7 mouse cellular contexts compared by ENCODE assay signal in the genomic region with DNA sequence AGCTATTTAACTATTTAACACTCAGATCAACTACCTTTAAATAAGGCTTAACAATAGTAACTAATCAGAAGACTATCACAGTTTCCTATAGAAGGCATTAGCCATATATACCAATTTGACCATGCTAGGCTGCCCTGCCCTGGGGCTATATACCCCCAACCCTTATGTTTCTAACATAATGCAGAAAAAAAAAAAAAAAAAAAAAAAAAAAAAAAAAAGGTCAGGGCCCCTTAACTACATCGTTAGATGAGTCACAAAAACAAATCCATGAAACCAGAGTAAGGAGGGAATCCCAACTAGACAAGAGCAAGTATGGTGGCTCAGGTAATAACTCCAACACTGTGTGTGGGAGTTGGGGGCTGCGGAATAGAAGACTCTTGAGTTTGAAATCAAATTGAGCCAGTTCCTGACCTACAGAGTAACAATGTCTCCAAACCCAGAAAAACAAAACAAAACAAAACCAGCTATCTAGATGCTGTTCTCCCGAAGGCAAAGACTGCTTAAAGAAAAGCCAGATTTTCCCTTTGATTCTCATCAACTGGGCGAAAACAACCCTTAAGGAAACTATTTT. TPM values are rescaled to one million over a fixed set of nuclear protein-coding genes. Genes with fewer than 3 reads are reported as not detected.
DNase-seq lines count a peak whose midpoint lies in the region; ATAC-seq and TF ChIP-seq lines count a peak whose summit lies in the region.

No protein-coding gene starts in this region.

- no peak for DNase-seq in neural tube, embryonic 11.5 days (ENCODE audit: low spot score)
- DNase-seq in neural tube, embryonic 10.5 days (ENCODE audit: extremely low spot score, low spot score): no peak
- no peak for DNase-seq in forebrain, embryonic 11.5 days (ENCODE audit: low spot score)
- no peak for DNase-seq in limb, embryonic 14.5 days (ENCODE audit: low spot score)
- DNase-seq in retina, embryonic 14.5 days (ENCODE audit: low spot score): no peak
- no peak for DNase-seq in layer of hippocampus, adult 8-10 months (ENCODE audit: low spot score in 2 of 2)

- peak overlapping the region; percentile 60 for H3K9ac ChIP-seq in neural tube, embryonic 11.5 days (ENCODE audit: low read length)
- H3K9ac ChIP-seq in forebrain, embryonic 11.5 days (ENCODE audit: low read length): peak overlapping the region; percentile 68
- H3K9ac ChIP-seq in limb, embryonic 14.5 days (ENCODE audit: low read depth, low read length, severe bottlenecking): peak overlapping the region; percentile 49
- peak overlapping the region; percentile 61 for H3K9ac ChIP-seq in stomach, embryonic 16.5 days (ENCODE audit: low read length)

- no peaks in the 10 kb centered on the region for H3K9me3 ChIP-seq in neural tube, embryonic 11.5 days (ENCODE audit: control insufficient read depth, low read length)
- no peaks in the 10 kb centered on the region for H3K9me3 ChIP-seq in forebrain, embryonic 11.5 days (ENCODE audit: control insufficient read depth, low read length)
- no peaks in the 10 kb centered on the region for H3K9me3 ChIP-seq in limb, embryonic 14.5 days (ENCODE audit: control insufficient read depth, low read length)
- H3K9me3 ChIP-seq in stomach, embryonic 16.5 days (replicated peaks; ENCODE audit: control insufficient read depth, low read length): no peaks in the 10 kb centered on the region

- no peaks in the 10 kb centered on the region; the same call in 1 of the 2 replicates for H3K36me3 ChIP-seq in neural tube, embryonic 11.5 days (ENCODE audit: control insufficient read depth, insufficient read depth, low read length)
- no peaks in the 10 kb centered on the region; the same call in 1 of the 2 replicates for H3K36me3 ChIP-seq in forebrain, embryonic 11.5 days (ENCODE audit: control insufficient read depth, insufficient read depth, low read length)
- H3K36me3 ChIP-seq in limb, embryonic 14.5 days (ENCODE audit: control insufficient read depth, insufficient read depth, low read length): 0 out of 2 replicates have a peak, but pooled peaks cover 2% of the 10 kb centered on the region
- H3K36me3 ChIP-seq in stomach, embryonic 16.5 days (ENCODE audit: control insufficient read depth, insufficient read depth, low read length): no peaks in the 10 kb centered on the region

- no peak overlapping the region for H3K27ac ChIP-seq in neural tube, embryonic 11.5 days (ENCODE audit: low read depth, low read length)
- no peak overlapping the region for H3K27ac ChIP-seq in forebrain, embryonic 11.5 days (ENCODE audit: low read depth, low read length)
- no peak overlapping the region for H3K27ac ChIP-seq in limb, embryonic 14.5 days (replicated peaks; ENCODE audit: low read depth, low read length)
- no peak overlapping the region for H3K27ac ChIP-seq in stomach, embryonic 16.5 days (ENCODE audit: low read length)

- H3K4me2 ChIP-seq in neural tube, embryonic 11.5 days (ENCODE audit: low read depth): peak overlapping the region; percentile 48
- peak overlapping the region; percentile 53 for H3K4me2 ChIP-seq in forebrain, embryonic 11.5 days (ENCODE audit: low read depth, low read length, severe bottlenecking)
- H3K4me2 ChIP-seq in limb, embryonic 14.5 days (replicated peaks; ENCODE audit: low read depth, low read length, severe bottlenecking): peak overlapping the region; percentile 82
- H3K4me2 ChIP-seq in stomach, embryonic 16.5 days (ENCODE audit: low read depth, low read length): peak overlapping the region; percentile 82

- peak overlapping the region; percentile 60 for H3K4me3 ChIP-seq in neural tube, embryonic 11.5 days (ENCODE audit: low read depth, low read length)
- H3K4me3 ChIP-seq in forebrain, embryonic 11.5 days (ENCODE audit: low read depth, low read length): peak overlapping the region; percentile 63
- peak overlapping the region; percentile 72 for H3K4me3 ChIP-seq in limb, embryonic 14.5 days (replicated peaks; ENCODE audit: low read length)
- peak overlapping the region; percentile 88 for H3K4me3 ChIP-seq in stomach, embryonic 16.5 days (replicated peaks; ENCODE audit: low read length)

- H3K27me3 ChIP-seq in neural tube, embryonic 11.5 days (ENCODE audit: control insufficient read depth, insufficient read depth, low read length): no peaks in the 10 kb centered on the region
- no peaks in the 10 kb centered on the region for H3K27me3 ChIP-seq in forebrain, embryonic 11.5 days (ENCODE audit: control insufficient read depth, insufficient read depth, low read length)
- H3K27me3 ChIP-seq in limb, embryonic 14.5 days (ENCODE audit: control insufficient read depth, insufficient read depth, low read length): no peaks in the 10 kb centered on the region
- no peaks in the 10 kb centered on the region for H3K27me3 ChIP-seq in stomach, embryonic 16.5 days (ENCODE audit: control insufficient read depth, insufficient read depth, low read length)

- WGBS in neural tube, embryonic 11.5 days: 2% methylated on average over 4 of the region's 4 CpGs
- 5% methylated on average over 4 of the region's 4 CpGs for WGBS in forebrain, embryonic 11.5 days
- WGBS in limb, embryonic 14.5 days: 2% methylated on average over 4 of the region's 4 CpGs
- WGBS in stomach, embryonic 16.5 days: 2% methylated on average over 4 of the region's 4 CpGs

- no peak for ATAC-seq in neural tube, embryonic 11.5 days (ENCODE audit: insufficient read depth, low FRiP score, low TSS enrichment)
- no peak for ATAC-seq in forebrain, embryonic 11.5 days (replicated peaks; ENCODE audit: low FRiP score)
- ATAC-seq in limb, embryonic 14.5 days (ENCODE audit: low FRiP score, low read depth): no peak
- no peak for ATAC-seq in stomach, embryonic 16.5 days (ENCODE audit: insufficient read depth, low FRiP score)

- TF ChIP-seq POLR2A in limb, embryonic 14.5 days (IDR thresholded peaks at IDR 0.05; ENCODE audit: borderline replicate concordance, extremely low read depth, insufficient read depth, insufficient read length): no peak

- peaks cover 14% of the 10 kb centered on the region for H3K4me1 ChIP-seq in neural tube, embryonic 11.5 days (ENCODE audit: control insufficient read depth, insufficient read depth, low read length)
- H3K4me1 ChIP-seq in forebrain, embryonic 11.5 days (replicated peaks; ENCODE audit: control insufficient read depth, insufficient read depth, low read length): 0 out of 2 replicates have a peak, but pooled peaks cover 2% of the 10 kb centered on the region
- H3K4me1 ChIP-seq in limb, embryonic 14.5 days (ENCODE audit: control insufficient read depth, insufficient read depth, low read length): peaks cover 11% of the 10 kb centered on the region; the same call in 1 of the 2 replicates
- peaks cover 17% of the 10 kb centered on the region for H3K4me1 ChIP-seq in stomach, embryonic 16.5 days (ENCODE audit: control insufficient read depth, insufficient read depth, low read length)

RNA-seq across cellular contexts. Expression of gene Cenpp, which starts 0.7 kb away (rescaled TPM):
- 25.8 and 30.8 TPM in 2 replicates for polyA plus RNA-seq in neural tube, embryonic 11.5 days (2014; fragmentation: Nextera tagmentation; extraction: Ambion mirVana)
- polyA plus RNA-seq in forebrain, embryonic 11.5 days (2014; fragmentation: Nextera tagmentation; extraction: Ambion mirVana): 42.9 and 44.5 TPM in 2 replicates
- polyA plus RNA-seq in limb, embryonic 14.5 days (2012; rRNA removed): 5.9 and 9.8 TPM in 2 replicates
- 21.8 and 22.2 TPM in 2 replicates for polyA plus RNA-seq in limb, embryonic 14.5 days (2014; fragmentation: Nextera tagmentation; extraction: Ambion mirVana)
- polyA plus RNA-seq in stomach, embryonic 16.5 days (2015; fragmentation: Nextera tagmentation; extraction: Ambion mirVana): 22.7 and 23.4 TPM in 2 replicates
- total RNA-seq in layer of hippocampus, adult 8-10 months (2022): 1 to 10 TPM; 1.6 to 2.2 (median 2.0) TPM

RNA-seq across cellular contexts. Expression of gene Nol8, which starts 1.0 kb away (rescaled TPM):
- polyA plus RNA-seq in neural tube, embryonic 11.5 days (2014; fragmentation: Nextera tagmentation; extraction: Ambion mirVana): 19.1 and 20.3 TPM in 2 replicates
- polyA plus RNA-seq in forebrain, embryonic 11.5 days (2014; fragmentation: Nextera tagmentation; extraction: Ambion mirVana): 22.8 and 23.4 TPM in 2 replicates
- polyA plus RNA-seq in limb, embryonic 14.5 days (2012; rRNA removed): 6.6 and 9.8 TPM in 2 replicates
- 12.2 and 13.6 TPM in 2 replicates for polyA plus RNA-seq in limb, embryonic 14.5 days (2014; fragmentation: Nextera tagmentation; extraction: Ambion mirVana)
- 10.1 and 13.2 TPM in 2 replicates for polyA plus RNA-seq in stomach, embryonic 16.5 days (2015; fragmentation: Nextera tagmentation; extraction: Ambion mirVana)
- total RNA-seq in layer of hippocampus, adult 8-10 months (2022): 10 to 100 TPM; 22.9 to 32.5 (median 27.7) TPM

RNA-seq across cellular contexts. Expression of gene Iars, which starts 30.0 kb away (rescaled TPM):
- polyA plus RNA-seq in neural tube, embryonic 11.5 days (2014; fragmentation: Nextera tagmentation; extraction: Ambion mirVana): 110 and 123 TPM in 2 replicates
- 124 and 129 TPM in 2 replicates for polyA plus RNA-seq in forebrain, embryonic 11.5 days (2014; fragmentation: Nextera tagmentation; extraction: Ambion mirVana)
- polyA plus RNA-seq in limb, embryonic 14.5 days (2012; rRNA removed): 54.9 and 61.8 TPM in 2 replicates
- polyA plus RNA-seq in limb, embryonic 14.5 days (2014; fragmentation: Nextera tagmentation; extraction: Ambion mirVana): 68.3 and 73.1 TPM in 2 replicates
- polyA plus RNA-seq in stomach, embryonic 16.5 days (2015; fragmentation: Nextera tagmentation; extraction: Ambion mirVana): 75.8 and 78.1 TPM in 2 replicates
- total RNA-seq in layer of hippocampus, adult 8-10 months (2022): 10 to 100 TPM; 61.8 to 90.7 (median 70.2) TPM

RNA-seq across cellular contexts. Expression of gene Ogn, which starts 44.0 kb away (rescaled TPM):
- polyA plus RNA-seq in neural tube, embryonic 11.5 days (2014; fragmentation: Nextera tagmentation; extraction: Ambion mirVana): 2.3 and 3.9 TPM in 2 replicates
- 9.8 and 9.9 TPM in 2 replicates for polyA plus RNA-seq in forebrain, embryonic 11.5 days (2014; fragmentation: Nextera tagmentation; extraction: Ambion mirVana)
- 100 and 135 TPM in 2 replicates for polyA plus RNA-seq in limb, embryonic 14.5 days (2012; rRNA removed)
- polyA plus RNA-seq in limb, embryonic 14.5 days (2014; fragmentation: Nextera tagmentation; extraction: Ambion mirVana): 275 and 276 TPM in 2 replicates
- 148 and 154 TPM in 2 replicates for polyA plus RNA-seq in stomach, embryonic 16.5 days (2015; fragmentation: Nextera tagmentation; extraction: Ambion mirVana)
- 1 to 10 TPM; 6.3 to 8.9 (median 8.3) TPM for total RNA-seq in layer of hippocampus, adult 8-10 months (2022)
